Mouse (Mus musculus) midbrain, embryonic 15.5 days (tissue): ENCODE results near the gene Rps28. TPM values are rescaled to one million over a fixed set of nuclear protein-coding genes. Genes with fewer than 3 reads are reported as not detected.
"Not testable (repeated sequence)": the region's sequence is repeated elsewhere in the genome, so short reads cannot be mapped to it uniquely, and the experiment has no call there.

Experiments
- ATAC-seq: fragments of 200-750 bp; cut with Nextera tagmentation; replicated peaks from 2 replicates; pipeline ENCODE4 v1.8.0; 2017; ENCODE audit warnings: moderate TSS enrichment
- H3K27ac ChIP-seq: fragments of 300-500 bp; sonication (generic); 2 replicates; pipeline ENCODE4 v1.5.1; 2015; ENCODE audit warnings: mild to moderate bottlenecking, inconsistent platforms
- H3K27me3 ChIP-seq: fragments of 300-500 bp; sonication (generic); replicated peaks from 2 replicates; pipeline ENCODE4 v1.6.1; 2015; ENCODE audit warnings: inconsistent platforms
- H3K36me3 ChIP-seq: fragments of 300-500 bp; sonication (generic); replicated peaks from 2 replicates; pipeline ENCODE4 v1.6.1; 2015; ENCODE audit warnings: inconsistent platforms
- H3K4me1 ChIP-seq: fragments of 300-500 bp; sonication (generic); 2 replicates; pipeline ENCODE4 v1.6.1; 2015; ENCODE audit warnings: inconsistent platforms
- H3K4me2 ChIP-seq: fragments of 300-500 bp; sonication (generic); 2 replicates; pipeline ENCODE4 v1.6.1; 2015; ENCODE audit warnings: inconsistent platforms, mild to moderate bottlenecking, moderate library complexity
- H3K4me3 ChIP-seq: fragments of 300-500 bp; sonication (generic); 2 replicates; pipeline ENCODE4 v1.5.1; 2015; ENCODE audit warnings: mild to moderate bottlenecking, inconsistent platforms
- H3K9ac ChIP-seq: fragments of 300-500 bp; sonication (generic); 2 replicates; pipeline ENCODE4 v1.6.1; 2015; ENCODE audit warnings: mild to moderate bottlenecking, inconsistent platforms
- H3K9me3 ChIP-seq: fragments of 300-500 bp; sonication (generic); 2 replicates; pipeline ENCODE4 v1.6.1; 2016; ENCODE audit warnings: inconsistent platforms
- WGBS: fragments of 180-500 bp; shearing (Covaris S2); methylation state at CpG from one replicate; pipeline ENCODE4 v1.1.7; 2015; ENCODE audit warnings: mixed read lengths; 5-methylcytosine and 5-hydroxymethylcytosine counted together
- polyA plus RNA-seq: library from polyadenylated mRNA; unstranded; fragments of >200 nt; fragmentation: Nextera tagmentation; extraction: Ambion mirVana; gene quantifications from 2 replicates; pipeline ENCODE4 v1.2.1, GENCODE M21; 2015

Gene Rps28
- polyA plus RNA-seq, 1 experiment from 2014 or later, result 476 TPM

DNA sequence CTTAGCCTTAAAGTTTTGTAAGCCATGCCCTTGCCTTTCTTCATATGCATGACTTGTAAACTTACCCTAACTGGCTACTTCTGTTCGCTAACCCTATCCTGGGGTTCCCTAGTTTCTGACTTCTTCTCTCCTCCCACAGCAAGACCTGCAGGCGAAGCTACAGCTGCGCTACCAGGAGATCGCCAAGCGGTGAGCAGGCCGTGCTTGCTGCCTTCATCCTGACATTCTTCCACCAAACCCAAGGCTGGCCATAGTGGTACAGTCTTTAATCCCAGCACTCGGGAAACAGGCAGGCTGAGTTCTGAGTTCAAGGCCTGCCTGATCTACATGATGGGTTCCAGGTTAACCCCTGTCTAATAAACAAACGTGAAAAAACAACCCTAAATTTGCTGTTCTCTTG, 1.1 kb upstream of the Rps28 start:
- no peak for ATAC-seq
- Histone ChIP-seq H3K27ac (no peak overlapping the region), H3K4me2 (peak overlapping the region; percentile 75), H3K9ac (peak overlapping the region; percentile 59; the same call in 1 of the 2 replicates), H3K9me3 (no peaks in the 10 kb centered on the region), H3K4me3 (peak overlapping the region; percentile 91), H3K4me1 (peaks cover 49% of the 10 kb centered on the region), H3K27me3 (no peaks in the 10 kb centered on the region), H3K36me3 (peaks cover 30% of the 10 kb centered on the region)
- 87% methylated on average over 8 of the region's 8 CpGs for WGBS

DNA sequence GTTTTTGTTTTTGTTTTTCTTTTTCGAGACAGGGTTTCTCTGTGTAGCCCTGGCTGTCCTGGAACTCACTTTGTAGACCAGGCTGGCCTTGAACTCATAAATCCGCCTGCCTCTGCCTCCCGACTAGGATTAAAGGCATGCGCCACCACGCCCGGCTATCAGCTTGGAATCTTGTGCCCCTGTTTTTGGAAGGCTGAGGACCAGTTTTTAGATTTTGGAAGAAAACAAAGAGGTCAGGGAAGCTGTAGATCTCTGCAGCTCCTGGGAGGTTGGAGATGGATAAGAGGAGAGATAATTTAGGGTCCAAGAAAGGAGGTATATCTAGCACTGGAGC, 602 bp upstream of the Rps28 start:
- H3K27me3 ChIP-seq, ATAC-seq, H3K9me3 ChIP-seq: not testable (repeated sequence)
- peak overlapping the region; percentile 75 for H3K4me2 ChIP-seq
- H3K4me1 ChIP-seq, result peaks cover 49% of the 10 kb centered on the region
- peak overlapping the region; percentile 91 for H3K4me3 ChIP-seq
- H3K36me3 ChIP-seq, result peaks cover 25% of the 10 kb centered on the region
- peak overlapping the region; percentile 83; the same call in 1 of the 2 replicates for H3K27ac ChIP-seq
- 9% methylated on average over 6 of the region's 6 CpGs for WGBS
- peak overlapping the region; percentile 59 for H3K9ac ChIP-seq

- H3K4me2 ChIP-seq, result peak overlapping the region; percentile 84
- H3K27ac ChIP-seq, ATAC-seq, H3K27me3 ChIP-seq, H3K9me3 ChIP-seq: not testable (repeated sequence)
- WGBS, result 86% methylated on average over 8 of the region's 8 CpGs
- peak overlapping the region; percentile 91 for H3K4me3 ChIP-seq
- H3K36me3 ChIP-seq, result peaks cover 19% of the 10 kb centered on the region
- peaks cover 54% of the 10 kb centered on the region for H3K4me1 ChIP-seq
- H3K9ac ChIP-seq, result peak overlapping the region; percentile 78
These were observed 1.2 kb downstream of the Rps28 start for GRCm38 (mm10) chr17:33823171-33823570.

- H3K4me3 ChIP-seq, result no peak overlapping the region
- H3K27ac ChIP-seq, result no peak overlapping the region
- peaks cover 57% of the 10 kb centered on the region for H3K4me1 ChIP-seq
- no peaks in the 10 kb centered on the region for H3K9me3 ChIP-seq
- WGBS, result 86% methylated on average over 1 of the region's 1 CpGs
- ATAC-seq, result no peak
- H3K4me2 ChIP-seq, result peak overlapping the region; percentile 12; the same call in 1 of the 2 replicates
- no peaks in the 10 kb centered on the region for H3K27me3 ChIP-seq
- peaks cover 18% of the 10 kb centered on the region for H3K36me3 ChIP-seq
- H3K9ac ChIP-seq, result no peak overlapping the region
These were observed 1.9 kb downstream of the Rps28 start for GRCm38 (mm10) chr17:33822436-33822959.

GRCm38 (mm10) chr17:33817969-33818643, 6.3 kb downstream of the Rps28 start:
- H3K36me3 ChIP-seq, result peaks cover 14% of the 10 kb centered on the region
- H3K4me1 ChIP-seq, result peaks cover 36% of the 10 kb centered on the region
- H3K27ac ChIP-seq, result peak overlapping the region; percentile 85
- ATAC-seq, result peak; percentile 63
- peak overlapping the region; percentile 58 for H3K4me3 ChIP-seq
- peak overlapping the region; percentile 63 for H3K9ac ChIP-seq
- H3K9me3 ChIP-seq, result no peaks in the 10 kb centered on the region
- H3K27me3 ChIP-seq, result no peaks in the 10 kb centered on the region
- H3K4me2 ChIP-seq, result peak overlapping the region; percentile 79
- WGBS, result 16% methylated on average over 33 of the region's 33 CpGs

DNA sequence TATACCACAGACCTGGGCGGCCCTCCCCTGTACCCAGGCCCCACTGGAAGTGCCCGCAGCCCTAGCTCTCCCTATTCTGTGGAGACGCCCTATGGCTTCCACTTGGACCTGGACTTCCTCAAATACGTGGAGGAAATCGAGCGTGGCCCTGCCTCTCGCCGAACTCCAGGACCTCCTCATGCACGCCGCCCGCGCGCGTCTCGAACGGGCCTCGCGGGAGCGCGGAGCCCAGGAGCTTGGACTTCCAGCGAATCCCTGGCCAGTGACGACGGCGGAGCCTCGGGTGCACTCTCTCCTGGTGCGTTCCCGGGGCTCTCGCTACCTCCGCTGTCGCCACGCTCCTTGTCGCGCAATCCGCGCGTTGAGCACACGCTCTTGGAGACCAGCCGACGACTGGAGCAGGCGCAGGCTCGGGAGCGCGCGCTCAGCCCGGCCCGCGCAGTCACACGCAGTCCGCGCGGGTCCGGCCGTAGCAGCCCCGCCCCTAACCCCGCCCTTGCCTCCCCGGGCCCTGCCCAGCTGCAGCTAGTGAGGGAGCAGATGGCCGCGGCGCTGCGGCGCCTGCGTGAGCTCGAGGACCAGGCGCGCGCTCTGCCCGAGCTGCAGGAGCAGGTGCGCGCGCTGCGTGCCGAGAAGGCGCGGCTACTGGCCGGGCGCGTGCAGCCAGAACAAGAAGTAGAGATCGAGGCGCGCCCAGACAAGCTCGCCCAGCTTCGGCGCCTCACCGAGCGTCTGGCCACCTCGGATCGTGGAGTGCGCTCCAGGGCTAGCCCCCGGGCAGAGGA, 7.0 kb downstream of the Rps28 start:
- Histone ChIP-seq H3K27ac (peak overlapping the region; percentile 85), H3K36me3 (peaks cover 14% of the 10 kb centered on the region), H3K4me3 (peak overlapping the region; percentile 58), H3K9me3 (no peaks in the 10 kb centered on the region), H3K27me3 (no peaks in the 10 kb centered on the region), H3K4me1 (peaks cover 29% of the 10 kb centered on the region), H3K9ac (peak overlapping the region; percentile 63), H3K4me2 (peak overlapping the region; percentile 79)
- peak; percentile 96 for ATAC-seq
- WGBS, result under 1% methylated on average over 82 of the region's 89 CpGs

DNA sequence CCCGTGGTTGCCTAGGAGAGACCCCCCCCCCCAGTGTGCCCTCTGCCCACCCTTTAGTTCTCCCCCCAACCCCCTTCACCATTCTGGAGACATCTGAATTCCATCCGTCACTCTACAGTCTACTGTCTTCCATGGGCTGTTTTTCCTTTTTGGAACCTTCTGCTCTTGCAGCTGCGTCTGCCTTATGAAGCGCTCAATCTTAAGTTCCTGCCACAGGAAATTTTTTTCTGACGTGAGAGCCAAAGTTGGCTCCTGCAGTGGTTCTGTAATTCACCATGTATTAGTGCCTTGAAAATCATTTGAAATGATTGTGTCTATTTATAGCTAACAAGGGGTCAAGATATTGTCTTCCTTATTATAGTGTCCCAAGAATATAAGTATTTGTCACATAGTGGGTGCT, 7.8 kb downstream of the Rps28 start:
- peaks cover 7% of the 10 kb centered on the region for H3K36me3 ChIP-seq
- no peaks in the 10 kb centered on the region for H3K9me3 ChIP-seq
- H3K9ac ChIP-seq, result peak overlapping the region; percentile 63; the same call in 1 of the 2 replicates
- 0 out of 2 replicates have a peak overlapping the region, but pooled peaks have one; percentile 58 for H3K4me3 ChIP-seq
- no peak for ATAC-seq
- H3K4me1 ChIP-seq, result peaks cover 21% of the 10 kb centered on the region
- H3K27ac ChIP-seq, result no peak overlapping the region
- WGBS, result 79% methylated on average over 5 of the region's 5 CpGs
- H3K27me3 ChIP-seq, result no peaks in the 10 kb centered on the region
- peak overlapping the region; percentile 79 for H3K4me2 ChIP-seq

DNA sequence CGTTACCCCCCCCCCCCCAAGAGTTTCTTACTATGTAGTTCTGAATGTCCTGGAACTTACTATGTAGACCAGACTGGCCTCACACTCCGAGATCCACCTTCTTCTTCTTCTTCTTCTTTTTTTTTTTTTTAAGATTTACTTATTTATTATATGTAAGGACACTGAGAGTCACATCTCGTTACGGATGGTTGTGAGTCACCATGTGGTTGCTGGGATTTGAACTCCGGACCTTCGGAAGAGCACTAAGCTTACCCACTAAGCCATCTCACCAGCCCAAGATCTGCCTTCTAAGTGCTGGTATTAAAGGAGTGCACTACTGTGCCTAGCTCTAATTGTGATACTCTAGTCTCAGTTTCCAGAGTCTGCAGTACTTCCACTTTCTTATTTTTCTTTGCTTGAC, 9.0 kb downstream of the Rps28 start:
- Histone ChIP-seq H3K36me3 (no peaks in the 10 kb centered on the region), H3K9me3 (no peaks in the 10 kb centered on the region), H3K4me2 (no peak overlapping the region), H3K27ac (no peak overlapping the region), H3K27me3 (no peaks in the 10 kb centered on the region), H3K9ac (no peak overlapping the region), H3K4me3 (no peak overlapping the region), H3K4me1 (peaks cover 26% of the 10 kb centered on the region)
- ATAC-seq, result no peak
- WGBS, result 89% methylated on average over 6 of the region's 6 CpGs

DNA sequence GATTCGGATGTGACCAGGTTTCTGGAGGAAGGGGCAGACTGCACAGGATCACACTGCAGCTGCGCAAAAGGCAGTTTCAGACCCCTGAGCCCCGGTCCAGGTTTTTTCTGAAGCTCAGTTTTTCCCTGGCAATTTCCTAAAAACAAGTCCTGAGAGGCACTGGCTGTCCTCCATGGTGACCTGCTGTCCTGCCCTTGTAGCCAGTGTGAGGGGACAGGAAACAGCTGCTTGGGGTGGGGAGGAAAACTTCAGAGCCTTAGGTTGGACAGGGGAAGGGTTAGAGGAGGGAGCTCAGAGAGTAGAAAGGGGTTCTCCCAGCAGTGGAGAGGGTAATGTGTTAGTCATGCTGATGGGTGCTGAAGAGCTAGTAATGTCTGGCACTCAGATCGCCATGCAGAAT, 11.4 kb downstream of the Rps28 start:
- Histone ChIP-seq H3K27me3 (no peaks in the 10 kb centered on the region), H3K9ac (no peak overlapping the region), H3K4me2 (no peak overlapping the region), H3K4me3 (no peak overlapping the region), H3K27ac (no peak overlapping the region), H3K9me3 (no peaks in the 10 kb centered on the region), H3K4me1 (peaks cover 14% of the 10 kb centered on the region), H3K36me3 (no peaks in the 10 kb centered on the region)
- WGBS, result 70% methylated on average over 4 of the region's 4 CpGs
- ATAC-seq, result no peak

- Histone ChIP-seq H3K36me3 (no peaks in the 10 kb centered on the region), H3K9me3 (no peaks in the 10 kb centered on the region), H3K27me3 (no peaks in the 10 kb centered on the region), H3K4me3 (no peak overlapping the region), H3K4me1 (peaks cover 12% of the 10 kb centered on the region), H3K27ac (no peak overlapping the region), H3K9ac (no peak overlapping the region), H3K4me2 (no peak overlapping the region)
- 57% methylated on average over 3 of the region's 3 CpGs for WGBS
- ATAC-seq, result no peak
These were observed 11.9 kb downstream of the Rps28 start for GRCm38 (mm10) chr17:33812475-33812874.

DNA sequence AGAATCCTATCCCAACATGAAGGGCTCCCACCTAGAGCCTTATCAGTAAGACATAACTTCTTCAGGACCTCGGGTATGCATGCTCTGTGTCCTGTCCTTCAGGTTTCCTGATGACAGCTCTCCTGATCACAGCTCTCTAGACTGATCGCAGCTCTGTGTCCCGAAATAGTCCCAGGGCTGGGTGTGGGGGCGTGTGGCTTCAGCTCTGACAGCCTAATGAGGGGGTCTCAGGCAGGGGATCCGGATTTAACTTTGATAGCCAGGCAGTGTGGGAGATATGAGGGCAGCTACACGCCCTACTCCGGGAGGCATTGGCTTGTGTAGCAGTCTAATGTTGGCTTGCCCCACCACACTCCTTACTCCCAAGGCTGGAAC, 13.2 kb downstream of the Rps28 start:
- Histone ChIP-seq H3K4me2 (peak overlapping the region; percentile 77), H3K9ac (0 out of 2 replicates have a peak overlapping the region, but pooled peaks have one; percentile 47), H3K27me3 (no peaks in the 10 kb centered on the region), H3K4me1 (0 out of 2 replicates have a peak, but pooled peaks cover 5% of the 10 kb centered on the region), H3K27ac (no peak overlapping the region), H3K9me3 (no peaks in the 10 kb centered on the region), H3K36me3 (no peaks in the 10 kb centered on the region), H3K4me3 (peak overlapping the region; percentile 49)
- ATAC-seq, result 0 out of 2 replicates have a peak, but pooled peaks have one; percentile 30
- WGBS, result 28% methylated on average over 7 of the region's 7 CpGs

GRCm38 (mm10) chr17:33810334-33811141, 13.8 kb downstream of the Rps28 start, which contains the start of gene Kank3:
Gene Kank3, plus strand, starts transcription at chr17:33810519.
- Histone ChIP-seq H3K4me2 (peak within 1 kb of the TSS; percentile 77), H3K27ac (no peak within 1 kb of the TSS), H3K9ac (peak within 1 kb of the TSS; percentile 47), H3K9me3 (no peaks in the 10 kb centered on the region), H3K36me3 (no peaks in the 10 kb centered on the region), H3K4me1 (0 out of 2 replicates have a peak, but pooled peaks cover 5% of the 10 kb centered on the region), H3K27me3 (no peaks in the 10 kb centered on the region), H3K4me3 (peak within 1 kb of the TSS; percentile 49)
- WGBS, result 1% methylated on average over 36 of the region's 36 CpGs
- ATAC-seq, result peak; percentile 99
